Mouse (Mus musculus) heart, adult 18-20 months (tissue): Measurements from ENCODE around the gene Pim1. TPM values are rescaled to one million over a fixed set of nuclear protein-coding genes. Genes with fewer than 3 reads are reported as not detected.
A peak's percentile ranks its signal among the peaks of the same experiment; 100 is the strongest.
"Not testable (repeated sequence)": the region's sequence is repeated elsewhere in the genome, so short reads cannot be mapped to it uniquely, and the experiment has no call there.

Experiments
- DNase-seq, 2 experiments: peaks; one replicate each; pipeline ENCODE4 v3.0.0; 2021 to 2022; ENCODE audit warnings: mixed read lengths in 1 of 2
- total RNA-seq, 2 experiments: library from RNA; stranded (reverse); gene quantifications; 2 replicates each; pipeline ENCODE4 v1.2.3; 2021

Gene Pim1
- total RNA-seq, 2 experiments from 2014 or later: 12.7 to 21.2 TPM

GRCm38 (mm10) chr17:29494062-29494731 lies 3.6 kb downstream of the Pim1 start:
- no peak for DNase-seq

- no peak for DNase-seq
Observed at GRCm38 (mm10) chr17:29494732-29495076, 4.2 kb downstream of the Pim1 start.

DNA sequence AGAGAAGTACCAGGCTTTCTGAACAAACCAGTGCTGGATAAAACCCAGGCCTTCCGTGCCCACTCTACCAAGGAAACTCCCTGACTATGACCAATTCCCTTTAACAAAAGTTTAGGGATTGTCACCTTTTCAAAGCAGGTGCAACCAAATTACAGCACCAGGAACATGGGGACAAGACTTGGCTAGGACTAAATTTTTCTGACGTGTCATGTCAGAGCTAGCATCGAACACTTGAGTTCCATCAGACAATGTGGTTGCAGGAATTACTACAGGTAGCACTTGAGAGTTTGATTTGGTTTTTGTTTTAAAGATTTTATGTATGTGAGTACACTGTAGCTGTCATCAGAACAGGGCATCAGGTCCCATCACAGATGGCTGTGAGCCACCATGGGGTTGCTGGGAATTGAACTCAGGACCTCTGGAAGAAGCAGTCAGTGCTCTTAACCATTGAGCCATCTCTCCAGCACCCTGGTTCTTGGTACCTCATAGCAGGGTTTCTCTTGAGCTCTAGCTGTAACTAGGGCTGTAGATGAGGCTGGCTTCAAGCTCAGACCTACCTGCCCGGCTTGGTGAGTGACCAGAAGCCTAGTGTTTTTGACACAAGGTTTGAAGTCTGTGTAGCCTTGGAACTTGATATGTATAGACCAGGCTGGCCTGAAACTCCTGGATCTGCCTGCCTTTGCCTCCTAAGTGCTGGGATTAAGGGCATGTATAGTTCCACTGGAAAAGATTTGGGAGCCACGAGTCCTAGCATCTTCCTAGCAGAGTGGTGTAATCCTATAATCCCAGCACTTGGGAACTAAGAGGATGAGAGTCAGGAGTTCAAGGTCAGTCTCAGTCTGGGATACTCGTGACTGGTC lies 5.9 kb downstream of the Pim1 start:
- no peak for DNase-seq

GRCm38 (mm10) chr17:29497071-29497354 lies 6.5 kb downstream of the Pim1 start:
- no peak for DNase-seq

- not testable (repeated sequence) for DNase-seq
Observed at GRCm38 (mm10) chr17:29497481-29497880, 6.9 kb downstream of the Pim1 start.

DNA sequence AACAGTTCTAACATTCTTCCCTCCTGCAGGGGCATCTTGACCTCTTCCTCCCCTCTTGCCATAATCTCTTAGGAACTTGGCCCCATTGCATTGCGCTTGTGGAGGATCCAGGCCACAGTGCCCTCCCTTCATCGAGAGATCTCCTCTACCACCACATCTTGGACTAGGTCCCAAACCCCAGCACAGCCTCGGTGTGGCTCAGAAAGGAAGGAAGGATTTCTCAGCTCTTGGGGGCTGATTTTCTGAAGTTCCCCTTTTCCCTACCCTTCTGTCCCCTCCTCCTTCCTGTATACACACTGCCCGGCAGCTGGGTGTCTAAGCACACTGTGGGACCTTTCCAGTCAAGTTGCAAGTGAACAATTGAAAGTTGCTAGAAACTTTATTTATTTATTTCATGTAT lies 7.5 kb downstream of the Pim1 start:
- peak in 1 of 2 experiments; percentile 73 for DNase-seq

GRCm38 (mm10) chr17:29498952-29499351 lies 8.4 kb downstream of the Pim1 start:
- DNase-seq: not testable (repeated sequence)

- no peak for DNase-seq
Observed at GRCm38 (mm10) chr17:29499511-29499910, 9.0 kb downstream of the Pim1 start.

- DNase-seq: no peak
Observed at GRCm38 (mm10) chr17:29500243-29500740, 9.7 kb downstream of the Pim1 start.

DNA sequence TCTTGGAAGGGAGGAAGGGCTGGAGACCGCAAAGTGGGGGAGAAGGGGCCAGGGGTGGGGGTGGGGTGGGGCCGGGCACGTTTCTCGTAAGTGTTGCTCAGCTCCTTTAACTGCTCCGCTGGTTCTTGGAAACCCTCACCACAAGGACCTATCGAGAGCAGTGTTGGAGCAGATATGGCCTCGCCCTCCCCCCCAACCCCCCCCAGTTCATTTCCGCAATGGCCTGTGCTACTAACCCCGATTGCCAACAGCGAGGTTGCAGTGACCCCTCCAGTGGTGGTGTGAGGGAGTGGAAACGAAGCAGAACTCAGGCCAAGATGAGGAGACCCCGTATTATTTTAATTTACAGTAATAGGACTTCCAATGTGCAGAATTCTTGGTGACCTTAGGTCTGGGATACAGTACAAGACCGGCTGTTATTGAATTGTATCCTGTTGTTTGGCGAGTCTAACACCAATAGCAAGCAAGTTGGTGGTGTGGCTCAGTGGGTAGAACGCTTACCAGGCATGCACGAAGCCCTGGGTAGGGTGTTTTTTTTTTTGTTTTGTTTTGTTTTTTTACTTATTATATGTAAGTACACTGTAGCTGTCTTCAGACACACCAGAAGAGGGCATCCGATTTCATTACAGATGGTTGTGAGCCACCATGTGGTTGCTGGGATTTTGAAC lies 10.4 kb downstream of the Pim1 start:
- no peak for DNase-seq

DNA sequence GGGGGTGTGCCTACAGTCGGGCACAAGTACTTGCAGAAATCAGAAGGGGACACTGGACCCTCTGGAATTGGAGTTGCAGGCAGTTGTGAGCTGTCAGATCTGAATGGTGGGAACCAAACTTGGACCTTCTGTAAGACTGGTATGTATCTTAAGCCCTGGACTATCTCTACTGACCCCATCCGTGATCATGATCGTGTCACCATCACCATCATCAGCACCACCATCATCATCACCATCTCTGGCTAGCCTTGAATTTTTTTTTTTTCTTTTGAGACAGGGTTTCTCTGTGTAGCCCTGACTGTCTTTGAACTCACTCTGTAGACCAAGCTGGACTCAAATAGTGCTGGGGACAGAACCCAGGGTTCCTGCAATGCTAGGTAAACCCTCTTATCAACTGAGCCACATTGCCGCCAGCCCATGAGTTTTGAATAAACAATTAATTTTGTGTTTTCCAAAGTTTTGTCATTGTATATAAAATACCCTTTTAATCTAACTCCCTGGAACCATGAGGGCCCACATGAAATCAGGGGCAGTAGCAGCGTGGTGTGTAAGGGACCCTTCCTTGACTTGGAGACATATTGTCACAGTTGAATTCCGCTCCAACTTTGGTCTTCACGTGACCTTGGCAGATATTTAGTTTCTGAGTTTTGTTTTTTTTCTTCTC lies 11.6 kb downstream of the Pim1 start:
- DNase-seq: no peak

DNA sequence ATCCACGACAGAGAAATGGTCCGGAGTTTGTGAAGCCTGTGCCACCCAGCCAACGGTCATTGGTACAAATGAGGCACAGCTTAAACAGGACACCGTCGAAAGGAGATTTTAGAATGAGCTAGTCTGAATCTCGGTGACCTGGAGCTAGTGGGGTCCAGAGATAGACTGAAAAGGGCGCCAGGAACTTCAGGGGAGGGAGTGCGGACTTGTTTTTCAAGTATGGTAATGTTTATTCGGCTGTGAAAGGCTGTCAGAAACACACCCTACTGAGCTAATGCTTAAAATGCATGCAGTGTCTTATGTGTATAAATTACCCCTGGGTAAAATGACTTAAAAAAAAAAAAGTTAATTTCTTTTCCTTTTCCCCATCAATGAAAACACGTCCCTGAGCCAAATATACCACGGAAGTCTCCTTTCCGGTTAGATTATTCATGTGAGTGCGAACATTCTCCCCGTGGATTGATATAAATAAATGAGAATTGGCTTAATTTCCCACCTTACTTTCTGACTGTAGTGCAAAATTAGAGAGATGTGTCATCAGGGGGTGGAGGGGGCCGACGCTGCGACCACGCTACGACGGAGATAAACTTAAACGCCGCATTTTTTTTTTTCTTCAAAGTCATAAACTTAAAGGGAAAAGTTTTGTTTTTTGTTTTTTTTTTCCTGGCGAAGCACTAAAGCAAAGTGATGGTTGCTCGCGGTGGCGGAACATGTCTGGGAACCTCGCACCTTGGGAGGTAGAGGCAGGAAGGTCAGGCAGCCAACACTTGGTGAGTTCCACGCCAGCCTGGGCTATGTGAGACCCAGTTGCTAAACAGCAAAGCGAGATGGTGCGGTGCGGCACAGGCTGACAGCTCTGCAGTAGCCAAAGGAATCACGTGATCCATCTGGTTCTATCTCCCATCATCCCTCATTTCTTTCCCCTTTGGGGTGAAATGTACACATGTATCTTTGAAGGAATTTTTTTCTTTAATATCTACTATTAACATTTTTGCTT lies 12.4 kb downstream of the Pim1 start:
- no peak for DNase-seq

DNA sequence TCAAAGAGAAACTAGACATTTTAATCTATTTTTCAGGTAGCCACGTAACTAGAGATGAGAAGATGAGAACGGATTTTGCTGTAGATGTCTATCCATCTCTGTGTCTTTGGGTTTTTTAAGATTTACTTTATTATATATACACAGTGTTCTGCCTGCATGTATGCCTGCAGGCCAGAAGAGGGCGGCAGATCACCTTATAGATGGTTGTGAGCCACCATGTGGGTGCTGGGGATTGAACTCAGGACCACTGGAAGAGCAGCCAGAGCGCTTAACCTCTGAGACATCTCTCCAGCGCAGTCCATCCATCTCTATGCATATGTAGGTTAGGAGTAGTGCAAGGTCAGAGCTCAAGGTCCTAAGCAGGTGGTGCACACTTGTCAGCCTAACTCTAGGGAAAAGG lies 13.1 kb downstream of the Pim1 start:
- DNase-seq: no peak

- no peak for DNase-seq
Observed at GRCm38 (mm10) chr17:29508927-29509608, 18.5 kb downstream of the Pim1 start.

GRCm38 (mm10) chr17:29510691-29511090 lies 20.1 kb downstream of the Pim1 start:
- DNase-seq: no peak

- peak; percentile 76 to 79 for DNase-seq
Observed at GRCm38 (mm10) chr17:29513044-29513730, 22.6 kb downstream of the Pim1 start.

DNA sequence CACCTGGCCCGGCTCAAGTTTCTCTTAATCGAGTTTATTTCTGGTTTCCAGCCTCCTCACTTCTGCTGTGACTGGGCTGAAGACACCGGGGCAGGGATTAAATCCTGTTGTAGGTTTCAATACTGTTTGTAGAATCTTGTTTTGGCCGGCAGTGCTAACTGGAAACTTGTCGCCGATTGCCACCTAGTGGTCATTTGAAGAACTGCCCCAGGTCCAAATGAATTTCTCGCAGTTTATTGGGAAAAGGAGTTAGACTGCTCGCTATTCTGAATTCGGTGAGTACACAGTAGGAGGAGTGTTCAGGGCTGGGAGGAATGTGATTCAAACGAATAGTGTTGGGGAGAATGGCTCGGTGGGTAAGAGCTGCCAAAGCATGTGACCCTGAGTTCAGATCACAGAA lies 23.9 kb downstream of the Pim1 start:
- peak; percentile 81 to 92 for DNase-seq

DNA sequence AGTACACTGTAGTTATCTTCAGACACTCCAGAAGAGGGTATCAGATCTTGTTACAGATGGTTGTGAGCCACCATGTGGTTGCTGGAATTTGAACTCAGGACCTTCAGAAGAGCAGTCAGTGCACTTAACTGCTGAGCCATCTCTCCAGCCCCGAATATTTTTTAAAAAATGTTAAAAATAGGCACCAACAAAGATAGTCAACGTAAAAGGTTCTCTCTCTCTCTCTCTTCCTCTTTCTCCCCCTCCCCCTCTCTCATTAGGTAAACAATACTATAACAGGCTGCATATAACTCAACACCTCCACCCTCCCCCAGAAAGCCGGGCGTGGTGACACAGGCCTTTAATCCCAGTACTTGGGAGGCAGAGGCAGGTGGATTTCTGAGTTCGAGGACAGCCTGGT lies 28.1 kb downstream of the Pim1 start:
- DNase-seq: not testable (repeated sequence)

DNA sequence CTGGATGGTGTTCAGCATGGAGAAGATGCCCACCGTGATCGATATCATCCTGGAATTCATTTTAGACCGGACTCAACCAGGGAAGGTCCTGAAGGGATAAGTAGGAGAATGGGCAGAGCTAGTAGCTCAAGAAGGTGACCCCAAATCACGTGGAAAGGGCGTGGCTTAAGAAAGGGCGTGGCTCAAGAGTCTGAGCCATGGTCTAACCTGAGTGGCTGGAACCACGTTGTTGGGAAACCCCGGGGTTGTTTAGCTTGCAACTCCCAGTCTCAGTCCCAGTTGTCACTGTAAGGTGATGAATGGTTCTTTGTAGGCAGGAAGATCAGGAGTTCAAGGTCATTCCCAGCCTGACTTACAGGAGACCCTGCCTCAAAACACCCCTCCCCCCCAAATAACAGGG lies 29.2 kb downstream of the Pim1 start:
- DNase-seq: no peak

GRCm38 (mm10) chr17:29525613-29526012 lies 35.1 kb downstream of the Pim1 start:
- DNase-seq: no peak
